Mouse (Mus musculus) neural tube, embryonic 14.5 days (tissue): ENCODE measurements around the gene Ankrd16. TPM values are rescaled to one million over a fixed set of nuclear protein-coding genes. Genes with fewer than 3 reads are reported as not detected.

Experiments used
- ATAC-seq: fragments of 200-750 bp; cut with Nextera tagmentation; 2 replicates; pipeline ENCODE4 v1.8.0; 2017; ENCODE audit warnings: low read depth, mild to moderate bottlenecking, moderate TSS enrichment, moderate library complexity
- H3K27ac ChIP-seq: fragments of 300-500 bp; sonication (generic); 2 replicates; pipeline ENCODE4 v1.5.1; 2014; ENCODE audit warnings: low read depth, mild to moderate bottlenecking, control low read depth, low read length, moderate library complexity, mixed read lengths
- H3K27me3 ChIP-seq: fragments of 300-500 bp; sonication (generic); 2 replicates; pipeline ENCODE4 v1.6.1; 2014; ENCODE audit warnings: low read length; ENCODE audit not compliant: control insufficient read depth, insufficient read depth
- H3K36me3 ChIP-seq: fragments of 300-500 bp; sonication (generic); 2 replicates; pipeline ENCODE4 v1.6.1; 2014; ENCODE audit warnings: low read length, mixed read lengths; ENCODE audit not compliant: control insufficient read depth, insufficient read depth
- H3K4me1 ChIP-seq: fragments of 300-500 bp; sonication (generic); 2 replicates; pipeline ENCODE4 v1.6.1; 2014; ENCODE audit warnings: low read length; ENCODE audit not compliant: control insufficient read depth, insufficient read depth
- H3K4me2 ChIP-seq: fragments of 300-500 bp; sonication (generic); 2 replicates; pipeline ENCODE4 v1.6.1; 2014; ENCODE audit warnings: mild to moderate bottlenecking, low read depth, low read length, control low read depth
- H3K4me3 ChIP-seq: fragments of 300-500 bp; sonication (generic); 2 replicates; pipeline ENCODE4 v1.5.1; 2014; ENCODE audit warnings: low read depth, low read length, control low read depth, mixed read lengths
- H3K9ac ChIP-seq: fragments of 300-500 bp; sonication (generic); replicated peaks from 2 replicates; pipeline ENCODE4 v1.6.1; 2014; ENCODE audit warnings: low read depth, mild to moderate bottlenecking, control low read depth, low read length, mixed read lengths
- H3K9me3 ChIP-seq: fragments of 300-500 bp; sonication (generic); 2 replicates; pipeline ENCODE4 v1.6.1; 2016; ENCODE audit warnings: low read length; ENCODE audit not compliant: control insufficient read depth
- WGBS: fragments of 180-500 bp; shearing (Covaris S2); extraction: QIAGEN DNeasy Blood & Tissue Kit; methylation state at CpG from one replicate; pipeline ENCODE4 v1.1.7; 2014; 5-methylcytosine and 5-hydroxymethylcytosine counted together
- polyA plus RNA-seq: library from polyadenylated mRNA; unstranded; fragments of >200 nt; fragmentation: Nextera tagmentation; extraction: Ambion mirVana; gene quantifications from 2 replicates; pipeline ENCODE4 v1.2.1, GENCODE M21; 2014

The Ankrd16 gene
- polyA plus RNA-seq, 1 experiment from 2014 or later, result 39.3 TPM

DNA sequence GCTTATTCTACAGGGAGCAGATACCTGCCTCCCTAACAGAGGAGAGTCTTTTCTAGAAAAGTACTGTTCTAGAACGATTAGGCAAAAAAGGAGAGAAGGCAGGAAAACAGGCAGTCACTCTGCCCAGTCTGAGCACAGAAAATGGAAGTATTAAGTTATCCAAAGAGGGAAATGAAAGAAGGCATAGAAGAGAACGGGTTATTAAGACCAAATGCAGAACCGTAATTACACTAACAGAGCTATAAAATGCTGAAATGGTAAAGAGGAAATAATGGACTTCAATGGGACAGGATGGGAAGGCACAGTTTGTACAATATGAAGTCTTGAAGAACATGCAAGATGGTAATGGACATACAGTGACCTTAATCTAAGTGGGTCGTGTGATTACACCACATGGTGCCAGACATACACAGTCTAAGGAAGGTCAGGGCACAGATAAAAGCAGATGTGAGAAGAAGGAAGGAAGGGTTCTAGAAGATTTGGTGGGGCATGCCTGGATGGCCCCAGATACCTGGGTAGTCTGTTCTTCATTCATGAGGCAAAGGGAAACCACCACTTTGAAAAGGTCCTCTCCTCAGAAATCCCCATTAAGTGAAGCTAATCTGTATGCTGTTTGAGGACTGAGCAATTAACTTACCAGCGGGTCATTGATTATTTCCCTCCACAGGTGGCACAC is 11.1 kb upstream of the Ankrd16 start:
- no peak overlapping the region for H3K9ac ChIP-seq
- H3K27me3 ChIP-seq, result no peaks in the 10 kb centered on the region
- peaks cover 56% of the 10 kb centered on the region for H3K36me3 ChIP-seq
- H3K4me3 ChIP-seq, result no peak overlapping the region
- H3K4me2 ChIP-seq, result no peak overlapping the region
- H3K9me3 ChIP-seq, result no peaks in the 10 kb centered on the region
- H3K27ac ChIP-seq, result no peak overlapping the region
- H3K4me1 ChIP-seq, result no peaks in the 10 kb centered on the region
- WGBS, result 81% methylated on average over 5 of the region's 5 CpGs
- no peak for ATAC-seq

DNA sequence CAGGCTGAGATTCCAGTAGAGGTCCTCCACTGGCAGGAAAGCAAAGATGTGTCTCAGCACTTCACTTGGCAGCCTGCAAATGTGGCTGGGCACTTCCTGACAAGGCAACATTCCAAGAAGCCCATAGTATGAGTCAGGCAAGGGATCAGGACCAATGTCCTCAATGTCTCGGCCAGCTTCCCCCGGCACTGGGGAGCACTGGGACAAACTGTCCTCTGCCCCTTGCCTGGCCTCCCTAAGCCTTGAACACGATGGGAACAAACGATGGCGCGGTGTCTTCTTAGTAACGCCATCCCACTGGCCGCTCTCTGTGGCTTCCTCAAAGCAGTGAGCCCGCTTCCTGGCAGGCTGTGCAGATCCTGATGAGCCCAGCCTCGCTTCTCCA is 10.5 kb upstream of the Ankrd16 start:
- Histone ChIP-seq H3K4me2 (no peak overlapping the region), H3K9ac (no peak overlapping the region), H3K27ac (no peak overlapping the region), H3K36me3 (peaks cover 50% of the 10 kb centered on the region), H3K4me1 (no peaks in the 10 kb centered on the region), H3K27me3 (no peaks in the 10 kb centered on the region), H3K4me3 (no peak overlapping the region), H3K9me3 (no peaks in the 10 kb centered on the region)
- 90% methylated on average over 10 of the region's 10 CpGs for WGBS
- no peak for ATAC-seq

DNA sequence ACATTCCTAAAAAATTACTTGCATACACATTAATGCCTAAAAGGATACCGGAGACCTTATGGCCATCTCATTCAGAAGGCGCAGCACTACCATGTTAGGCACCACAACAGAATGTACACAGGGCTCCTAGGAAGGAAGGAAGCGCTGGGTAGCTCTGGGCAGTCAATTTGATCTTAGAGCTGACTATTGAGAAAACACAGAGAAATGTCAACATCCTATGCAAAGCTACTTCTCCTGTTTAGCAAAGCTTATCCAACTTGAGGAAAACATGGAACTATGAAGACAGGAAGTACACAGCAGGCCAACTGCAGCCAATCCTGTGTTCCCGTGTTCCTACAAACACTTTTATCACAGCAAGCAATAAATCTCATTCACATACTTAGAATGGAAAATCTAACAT is 6.0 kb upstream of the Ankrd16 start:
- WGBS, result 88% methylated on average over 4 of the region's 4 CpGs

DNA sequence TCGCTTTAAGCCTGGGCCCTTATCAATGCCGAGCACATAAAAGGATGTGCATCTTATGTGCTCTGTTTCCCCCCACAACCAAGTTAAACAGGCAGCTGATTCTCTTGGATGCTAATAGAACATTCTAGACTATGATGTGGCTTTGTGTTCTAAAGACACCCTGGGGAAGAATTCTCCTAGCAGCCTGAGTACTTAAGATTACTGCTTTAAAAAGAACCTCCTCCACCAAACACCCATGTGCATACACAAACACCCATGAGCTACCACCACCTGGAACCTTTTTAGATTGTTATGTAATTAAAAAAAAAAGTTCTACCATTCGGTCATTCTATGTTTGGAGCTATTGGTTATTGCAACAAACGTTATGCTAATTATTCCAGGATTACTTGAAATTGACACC is 5.3 kb upstream of the Ankrd16 start:
- 90% methylated on average over 4 of the region's 4 CpGs for WGBS

More for the DNA sequence above, 6.0 kb upstream of the Ankrd16 start:
- Histone ChIP-seq H3K4me1 (peaks cover 7% of the 10 kb centered on the region), H3K27ac (no peak overlapping the region), H3K9ac (no peak overlapping the region), H3K9me3 (no peaks in the 10 kb centered on the region), H3K4me3 (no peak overlapping the region), H3K27me3 (no peaks in the 10 kb centered on the region), H3K36me3 (peaks cover 12% of the 10 kb centered on the region), H3K4me2 (no peak overlapping the region)
- ATAC-seq, result no peak

DNA sequence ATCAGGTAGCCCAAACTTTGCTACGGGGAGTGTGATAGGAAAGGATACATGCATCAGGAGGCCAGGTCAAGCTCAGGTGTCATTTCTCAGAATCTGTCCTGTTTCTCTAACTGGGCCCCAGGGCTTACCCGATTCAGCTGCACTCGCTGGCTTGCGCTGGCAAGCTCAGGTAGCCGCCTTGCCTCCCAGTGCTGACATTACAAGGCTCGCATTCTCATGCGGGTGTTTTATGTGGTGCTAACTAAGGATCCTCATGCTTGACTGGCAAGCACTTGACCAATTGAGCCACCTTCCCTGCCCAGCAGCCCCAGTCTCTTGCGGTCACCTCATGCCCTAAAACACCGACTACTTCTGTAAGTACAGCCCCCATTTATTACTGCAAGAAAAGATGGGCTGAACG is 3.2 kb upstream of the Ankrd16 start:
- Histone ChIP-seq H3K27me3 (no peaks in the 10 kb centered on the region), H3K4me2 (no peak overlapping the region), H3K9ac (no peak overlapping the region), H3K4me3 (no peak overlapping the region), H3K36me3 (no peaks in the 10 kb centered on the region), H3K9me3 (no peaks in the 10 kb centered on the region), H3K27ac (no peak overlapping the region), H3K4me1 (peaks cover 14% of the 10 kb centered on the region)
- 84% methylated on average over 10 of the region's 10 CpGs for WGBS
- no peak for ATAC-seq

More for the DNA sequence above, 5.3 kb upstream of the Ankrd16 start:
- no peak overlapping the region for H3K4me3 ChIP-seq
- no peak overlapping the region for H3K9ac ChIP-seq
- no peaks in the 10 kb centered on the region for H3K27me3 ChIP-seq
- peaks cover 5% of the 10 kb centered on the region; the same call in 1 of the 2 replicates for H3K36me3 ChIP-seq
- no peak overlapping the region for H3K27ac ChIP-seq
- no peak for ATAC-seq
- peaks cover 7% of the 10 kb centered on the region for H3K4me1 ChIP-seq
- no peaks in the 10 kb centered on the region for H3K9me3 ChIP-seq
- H3K4me2 ChIP-seq, result no peak overlapping the region

DNA sequence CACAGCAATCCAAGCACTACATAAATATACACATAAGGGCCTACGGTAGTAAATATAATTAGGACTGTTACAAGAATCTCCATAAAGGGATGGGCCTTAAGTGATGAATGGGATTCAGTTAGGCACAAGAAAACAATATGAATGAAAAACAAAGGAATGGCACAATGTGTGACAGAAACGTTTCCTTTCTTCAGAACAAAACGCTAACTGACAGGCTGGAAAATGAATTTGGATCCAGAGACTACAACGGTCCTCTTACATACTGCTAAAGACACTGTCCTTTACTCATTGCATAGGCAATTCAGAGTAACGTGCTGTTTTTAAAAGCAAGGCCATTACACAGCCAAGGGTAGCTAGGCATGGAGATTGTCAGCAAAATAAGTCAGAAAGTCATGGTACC is 2.6 kb upstream of the Ankrd16 start:
- H3K36me3 ChIP-seq, result no peaks in the 10 kb centered on the region
- H3K27ac ChIP-seq, result no peak overlapping the region
- H3K4me2 ChIP-seq, result no peak overlapping the region
- H3K4me1 ChIP-seq, result peaks cover 18% of the 10 kb centered on the region
- no peak overlapping the region for H3K4me3 ChIP-seq
- 80% methylated on average over 5 of the region's 5 CpGs for WGBS
- H3K9me3 ChIP-seq, result no peaks in the 10 kb centered on the region
- H3K27me3 ChIP-seq, result no peaks in the 10 kb centered on the region
- no peak overlapping the region for H3K9ac ChIP-seq
- no peak for ATAC-seq

DNA sequence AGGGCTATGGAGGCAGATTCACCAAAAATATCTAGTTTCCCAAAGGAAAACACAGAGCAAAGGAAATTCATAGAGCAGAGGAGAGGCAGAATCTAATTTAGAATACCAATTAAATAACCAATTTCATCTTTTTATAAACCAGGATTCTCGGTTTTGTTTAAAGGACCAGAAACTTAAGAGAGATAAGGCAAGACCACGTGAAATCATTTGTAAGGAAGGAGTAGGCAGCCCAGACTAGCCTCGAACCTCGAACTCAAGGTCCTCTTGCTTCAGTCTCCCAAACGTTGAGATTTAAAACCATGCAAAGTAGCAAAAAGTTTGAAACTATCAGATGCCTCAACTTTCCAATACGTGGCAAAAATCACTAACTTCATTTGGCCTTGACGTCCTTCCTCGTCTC is 1.3 kb upstream of the Ankrd16 start:
- Histone ChIP-seq H3K27ac (no peak overlapping the region), H3K36me3 (peaks cover under 1% of the 10 kb centered on the region; the same call in 1 of the 2 replicates), H3K4me2 (peak overlapping the region; percentile 88), H3K9me3 (no peaks in the 10 kb centered on the region), H3K4me3 (peak overlapping the region; percentile 88), H3K27me3 (no peaks in the 10 kb centered on the region), H3K4me1 (peaks cover 18% of the 10 kb centered on the region), H3K9ac (peak overlapping the region; percentile 84)
- no peak for ATAC-seq
- 59% methylated on average over 8 of the region's 8 CpGs for WGBS

DNA sequence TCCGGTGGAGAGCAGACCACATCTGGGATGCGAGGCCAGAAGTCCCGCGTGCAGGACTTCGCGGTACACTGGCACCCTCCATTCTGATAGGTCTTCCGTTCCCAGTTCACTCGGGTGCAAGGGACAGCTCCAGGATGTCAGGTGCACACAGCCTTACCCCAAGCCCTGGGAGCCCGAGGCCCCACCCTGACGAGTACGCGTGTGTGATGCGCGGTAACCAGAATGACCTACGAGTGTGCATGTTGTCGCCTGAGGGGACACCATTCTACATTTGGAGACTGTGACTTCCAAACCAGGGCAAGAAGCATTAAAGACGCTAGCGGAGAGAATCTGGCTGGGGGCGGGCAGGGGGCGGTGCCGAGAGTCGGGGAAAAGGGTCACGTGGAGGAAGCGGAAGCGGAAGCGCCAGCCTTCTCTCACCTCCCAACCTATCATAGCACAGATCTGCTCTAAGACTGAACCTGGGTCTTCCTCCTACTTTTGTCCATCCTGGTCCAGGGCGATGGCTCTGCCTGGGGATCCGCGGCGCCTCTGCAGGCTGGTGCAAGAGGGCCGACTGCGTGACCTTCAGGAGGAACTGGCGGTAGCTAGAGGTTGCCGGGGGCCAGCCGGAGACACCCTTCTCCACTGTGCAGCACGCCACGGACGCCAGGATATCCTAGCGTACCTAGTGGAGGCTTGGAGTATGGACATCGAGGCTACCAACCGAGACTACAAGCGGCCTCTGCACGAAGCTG is 579 bp downstream of the Ankrd16 start:
- H3K36me3 ChIP-seq, result peaks cover 13% of the 10 kb centered on the region; the same call in 1 of the 2 replicates
- no peaks in the 10 kb centered on the region for H3K9me3 ChIP-seq
- H3K4me2 ChIP-seq, result peak overlapping the region; percentile 77
- WGBS, result under 1% methylated on average over 43 of the region's 43 CpGs
- ATAC-seq, result peak; percentile 91
- H3K27ac ChIP-seq, result peak overlapping the region; percentile 92
- no peaks in the 10 kb centered on the region for H3K27me3 ChIP-seq
- peaks cover 18% of the 10 kb centered on the region for H3K4me1 ChIP-seq
- H3K4me3 ChIP-seq, result peak overlapping the region; percentile 88
- peak overlapping the region; percentile 76 for H3K9ac ChIP-seq

DNA sequence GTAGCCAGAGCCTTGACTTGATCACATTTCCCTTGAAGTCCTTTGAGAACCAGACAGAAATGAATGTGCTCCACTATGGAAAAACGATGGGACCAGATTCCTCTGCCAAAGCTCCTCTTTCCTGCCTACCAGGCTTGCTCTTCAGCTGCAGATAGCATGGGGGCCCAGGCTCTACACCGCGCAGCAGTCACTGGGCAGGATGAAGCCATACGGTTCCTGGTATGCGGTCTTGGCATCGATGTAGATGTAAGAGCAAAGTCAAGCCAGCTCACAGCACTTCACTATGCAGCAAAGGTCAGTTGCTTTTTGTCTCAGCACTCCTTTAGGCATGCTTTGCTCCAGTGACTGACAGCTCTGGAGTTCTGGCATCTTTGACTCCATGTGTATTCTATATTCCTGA is 6.5 kb downstream of the Ankrd16 start:
- Histone ChIP-seq H3K27ac (no peak overlapping the region), H3K27me3 (no peaks in the 10 kb centered on the region), H3K4me3 (no peak overlapping the region), H3K4me2 (no peak overlapping the region), H3K9me3 (no peaks in the 10 kb centered on the region), H3K36me3 (peaks cover 46% of the 10 kb centered on the region), H3K9ac (no peak overlapping the region), H3K4me1 (peaks cover 7% of the 10 kb centered on the region; the same call in 1 of the 2 replicates)
- no peak for ATAC-seq
- 98% methylated on average over 6 of the region's 6 CpGs for whole genome bisulfite sequencing
